ENCODE assay signal across 20 mouse cellular contexts in genomic region chr8:78303579-78303978, GRCm38 (mm10).
DNase-seq lines count a peak whose midpoint lies in the region; ATAC-seq and TF ChIP-seq lines count a peak whose summit lies in the region.
"Had no signal": no experiment of that assay in that cellular context is flagged by ENCODE, and none has a peak within 500 bp of the region (broad histone marks: within the 10 kb centered on the region; RNA-seq: fewer than 3 reads in every experiment).

No protein-coding gene starts in this region.

- DNase-seq in hindbrain, embryonic 11.5 days (ENCODE audit: low spot score), result peak; percentile 22
- no peak for DNase-seq in hindbrain, postnatal 0 days (ENCODE audit: low spot score)
- DNase-seq in embryo, embryonic 11 days, result peak; percentile 33
- peak; percentile 10 for DNase-seq in embryo, embryonic 9.5 days (ENCODE audit: extremely low spot score)
- no peak for DNase-seq in layer of hippocampus, adult 2 months (ENCODE audit: low spot score in 2 of 2)
- DNase-seq in urinary bladder, postnatal 10 days (ENCODE audit: low spot score), result no peak
- DNase-seq: adrenal gland, adult 2 months; adrenal gland, postnatal 25 days; cerebellum, adult 18-20 months; cerebellum, adult 9-11 months; cerebellum, postnatal 36 days; gastrocnemius, adult 2 months; gastrocnemius, postnatal 36 days; heart, adult 18-20 months; heart, postnatal 14 days had no signal

- 20% methylated on average over 7 of the region's 7 CpGs for WGBS in hindbrain, embryonic 11.5 days
- 37% methylated on average over 7 of the region's 7 CpGs for WGBS in hindbrain, postnatal 0 days
- 16% methylated on average over 7 of the region's 7 CpGs for WGBS in intestine, postnatal 0 days

- H3K4me2 ChIP-seq in hindbrain, embryonic 11.5 days (replicated peaks; ENCODE audit: low read depth, low read length), result no peak overlapping the region
- no peak overlapping the region for H3K4me2 ChIP-seq in hindbrain, postnatal 0 days (ENCODE audit: low read depth, low read length)
- no peak overlapping the region for H3K4me2 ChIP-seq in intestine, postnatal 0 days (replicated peaks; ENCODE audit: low read depth)
- H3K4me2 ChIP-seq: forebrain, embryonic 13.5 days; heart, embryonic 11.5 days; heart, embryonic 15.5 days had no signal

- H3K36me3 ChIP-seq in hindbrain, embryonic 11.5 days (ENCODE audit: control insufficient read depth, insufficient read depth, low read length), result no peaks in the 10 kb centered on the region
- no peaks in the 10 kb centered on the region for H3K36me3 ChIP-seq in hindbrain, postnatal 0 days (ENCODE audit: insufficient read depth, low read length)
- H3K36me3 ChIP-seq in intestine, postnatal 0 days (ENCODE audit: control insufficient read depth, insufficient read depth), result no peaks in the 10 kb centered on the region
- H3K36me3 ChIP-seq: heart, embryonic 15.5 days had no signal

- no peak overlapping the region for H3K9ac ChIP-seq in hindbrain, embryonic 11.5 days (ENCODE audit: low read depth, low read length)
- H3K9ac ChIP-seq in hindbrain, postnatal 0 days (replicated peaks; ENCODE audit: low read length), result no peak overlapping the region
- H3K9ac ChIP-seq in intestine, postnatal 0 days (ENCODE audit: low read depth, low read length), result no peak overlapping the region
- H3K9ac ChIP-seq: forebrain, embryonic 13.5 days; heart, embryonic 15.5 days had no signal

- H3K27me3 ChIP-seq in hindbrain, embryonic 11.5 days (ENCODE audit: control insufficient read depth, insufficient read depth, low read length), result no peaks in the 10 kb centered on the region
- H3K27me3 ChIP-seq in hindbrain, postnatal 0 days (ENCODE audit: insufficient read depth, low read length), result no peaks in the 10 kb centered on the region
- no peaks in the 10 kb centered on the region for H3K27me3 ChIP-seq in intestine, postnatal 0 days (replicated peaks; ENCODE audit: control insufficient read depth, insufficient read depth, low read length)
- H3K27me3 ChIP-seq: forebrain, embryonic 13.5 days; heart, embryonic 15.5 days had no signal

- H3K4me3 ChIP-seq in hindbrain, embryonic 11.5 days (ENCODE audit: low read depth, low read length), result no peak overlapping the region
- no peak overlapping the region for H3K4me3 ChIP-seq in hindbrain, postnatal 0 days (ENCODE audit: low read length)
- no peak overlapping the region for H3K4me3 ChIP-seq in intestine, postnatal 0 days (ENCODE audit: low read depth, low read length)
- H3K4me3 ChIP-seq in layer of hippocampus, adult 2 months, result no peak overlapping the region
- H3K4me3 ChIP-seq: forebrain, embryonic 13.5 days; gastrocnemius, adult 2 months; heart, embryonic 15.5 days had no signal

- no peaks in the 10 kb centered on the region for H3K9me3 ChIP-seq in hindbrain, embryonic 11.5 days (ENCODE audit: control insufficient read depth, low read length)
- H3K9me3 ChIP-seq in hindbrain, postnatal 0 days (ENCODE audit: low read length), result no peaks in the 10 kb centered on the region
- H3K9me3 ChIP-seq in intestine, postnatal 0 days (ENCODE audit: control insufficient read depth), result no peaks in the 10 kb centered on the region
- H3K9me3 ChIP-seq: forebrain, embryonic 13.5 days; heart, embryonic 15.5 days had no signal

- no peak for TF ChIP-seq CTCF in hindbrain, postnatal 0 days (IDR thresholded peaks at IDR 0.05; ENCODE audit: low read depth)
- TF ChIP-seq CTCF in intestine, postnatal 0 days (IDR thresholded peaks at IDR 0.05; ENCODE audit: low read depth), result no peak
- no peak for TF ChIP-seq CTCF in layer of hippocampus, adult 2 months (conservative IDR thresholded peaks at IDR 0.05)

- ATAC-seq in hindbrain, embryonic 11.5 days (ENCODE audit: low FRiP score), result no peak
- ATAC-seq in hindbrain, postnatal 0 days, result no peak
- peak; percentile 70 for ATAC-seq in intestine, postnatal 0 days
- ATAC-seq: forebrain, embryonic 13.5 days; hindbrain, embryonic 16.5 days had no signal

- H3K4me1 ChIP-seq in hindbrain, embryonic 11.5 days (replicated peaks; ENCODE audit: control insufficient read depth, insufficient read depth, low read length), result no peaks in the 10 kb centered on the region; the same call in 1 of the 2 replicates
- H3K4me1 ChIP-seq in hindbrain, postnatal 0 days (ENCODE audit: insufficient read depth, low read length), result no peaks in the 10 kb centered on the region
- H3K4me1 ChIP-seq in intestine, postnatal 0 days (replicated peaks; ENCODE audit: control insufficient read depth, insufficient read depth, low read length), result no peaks in the 10 kb centered on the region
- H3K4me1 ChIP-seq: forebrain, embryonic 13.5 days; heart, embryonic 15.5 days had no signal

- no peak overlapping the region for H3K27ac ChIP-seq in hindbrain, embryonic 11.5 days (ENCODE audit: low read depth, low read length)
- no peak overlapping the region for H3K27ac ChIP-seq in hindbrain, postnatal 0 days
- H3K27ac ChIP-seq in intestine, postnatal 0 days (ENCODE audit: low read depth, low read length), result peak overlapping the region; percentile 31
- no peak overlapping the region for H3K27ac ChIP-seq in layer of hippocampus, adult 2 months
- H3K27ac ChIP-seq: forebrain, embryonic 13.5 days; gastrocnemius, adult 2 months; heart, embryonic 15.5 days had no signal

Comparison
In these comparisons a context has a peak if more than half of its experiments do, and no peak if none do; other contexts are left out.
1. DNase-seq: peak in hindbrain, embryonic 11.5 days (single experiment), embryo, embryonic 11 days (single experiment) and embryo, embryonic 9.5 days (single experiment); none in hindbrain, postnatal 0 days (single experiment), layer of hippocampus, adult 2 months (0 of 2) and urinary bladder, postnatal 10 days (single experiment).